Mouse (Mus musculus) limb, embryonic 10.5 days (tissue): ENCODE data around the gene Pgk2. TPM values are rescaled to one million over a fixed set of nuclear protein-coding genes. Genes with fewer than 3 reads are reported as not detected.
"Not testable (repeated sequence)": the region's sequence is repeated elsewhere in the genome, so short reads cannot be mapped to it uniquely, and the experiment has no call there.

ENCODE experiments used
- DNase-seq: peaks from one replicate; pipeline ENCODE4 v3.0.0-alpha.2; 2017; ENCODE audit warnings: low spot score
- H3K27ac ChIP-seq: fragments of 300-500 bp; sonication (generic); 2 replicates; pipeline ENCODE4 v1.5.1; 2016; ENCODE audit warnings: mild to moderate bottlenecking
- H3K27me3 ChIP-seq: fragments of 300-500 bp; sonication (generic); 2 replicates; pipeline ENCODE4 v1.6.1; 2016; ENCODE audit warnings: low read depth, mild to moderate bottlenecking; ENCODE audit not compliant: poor library complexity, severe bottlenecking
- H3K36me3 ChIP-seq: fragments of 300-500 bp; sonication (generic); 2 replicates; pipeline ENCODE4 v1.6.1; 2016; ENCODE audit warnings: mild to moderate bottlenecking, moderate library complexity
- H3K4me1 ChIP-seq: fragments of 300-500 bp; sonication (generic); 2 replicates; pipeline ENCODE4 v1.6.1; 2016
- H3K4me3 ChIP-seq: fragments of 300-500 bp; sonication (generic); 2 replicates; pipeline ENCODE4 v1.5.1; 2016; ENCODE audit warnings: mild to moderate bottlenecking, moderate library complexity
- H3K9me3 ChIP-seq: fragments of 300-500 bp; sonication (generic); replicated peaks from 2 replicates; pipeline ENCODE4 v1.6.1; 2016; ENCODE audit warnings: mild to moderate bottlenecking
- WGBS: fragments of 180-500 bp; shearing (Covaris S2); methylation state at CpG from one replicate; pipeline ENCODE4 v1.1.7; 2016; 5-methylcytosine and 5-hydroxymethylcytosine counted together
- polyA plus RNA-seq: library from polyadenylated mRNA; unstranded; fragments of >200 nt; fragmentation: Nextera tagmentation; extraction: Ambion mirVana; gene quantifications from 2 replicates; pipeline ENCODE4 v1.2.1, GENCODE M21; 2016

Gene Pgk2
- not detected in 2 replicates for polyA plus RNA-seq

DNA sequence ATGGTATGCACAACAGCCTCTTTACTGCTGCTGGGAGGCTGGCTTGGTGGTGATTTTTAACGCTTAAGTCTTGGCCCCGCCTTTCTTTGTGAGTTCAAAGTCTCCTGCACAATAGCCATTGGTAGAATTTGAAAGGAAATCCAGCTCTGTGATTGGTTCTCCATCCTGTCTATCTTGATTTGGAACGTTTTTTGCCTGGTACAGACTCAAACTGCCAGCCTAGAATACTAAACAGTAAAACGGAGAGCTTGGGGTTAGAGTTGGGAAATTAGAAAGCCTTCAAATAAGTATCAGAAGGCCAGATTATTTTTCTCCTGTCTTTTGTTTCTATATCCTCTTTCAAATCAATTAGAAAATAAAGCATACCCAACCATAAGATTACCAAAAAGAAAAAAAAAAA is at the start of gene Pgk2:
TSS of gene Pgk2 (minus strand) at position 101 of the 400 bp plus-strand sequence.
- WGBS: 74% methylated on average over 4 of the region's 4 CpGs

DNA sequence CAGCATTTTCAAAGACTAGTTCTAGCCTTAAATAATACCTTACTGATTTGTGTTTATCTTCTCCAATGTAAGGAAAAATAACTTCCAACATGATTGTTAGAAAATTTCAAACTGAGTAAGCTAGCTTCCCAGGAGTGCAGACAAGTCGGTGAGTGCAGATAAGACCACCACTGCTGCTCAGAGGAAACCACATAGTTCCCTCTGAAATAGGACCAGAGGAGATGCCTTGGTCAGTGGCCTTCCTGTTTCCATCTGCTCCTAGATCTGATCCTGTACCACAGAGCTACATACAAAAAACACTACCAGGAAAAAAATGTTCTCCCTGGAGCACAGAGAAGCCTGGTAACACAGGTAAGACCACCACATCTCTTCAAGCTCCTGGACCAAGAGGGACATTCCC is 44.0 kb upstream of the Pgk2 start:
- no peaks in the 10 kb centered on the region for H3K36me3 ChIP-seq
- DNase-seq: no peak
- no peak overlapping the region for H3K4me3 ChIP-seq
- H3K27ac ChIP-seq: no peak overlapping the region
- no peaks in the 10 kb centered on the region for H3K4me1 ChIP-seq
- H3K27me3 ChIP-seq: no peaks in the 10 kb centered on the region
- whole genome bisulfite sequencing: 86% methylated on average over 1 of the region's 1 CpGs
- H3K9me3 ChIP-seq: no peaks in the 10 kb centered on the region

More for the DNA sequence above, at the start of gene Pgk2:
- Histone ChIP-seq H3K27ac (no peak within 1 kb of the TSS), H3K27me3 (no peaks in the 10 kb centered on the region), H3K36me3 (no peaks in the 10 kb centered on the region), H3K4me1 (no peaks in the 10 kb centered on the region), H3K4me3 (no peak within 1 kb of the TSS), H3K9me3 (no peaks in the 10 kb centered on the region)
- DNase-seq: no peak

DNA sequence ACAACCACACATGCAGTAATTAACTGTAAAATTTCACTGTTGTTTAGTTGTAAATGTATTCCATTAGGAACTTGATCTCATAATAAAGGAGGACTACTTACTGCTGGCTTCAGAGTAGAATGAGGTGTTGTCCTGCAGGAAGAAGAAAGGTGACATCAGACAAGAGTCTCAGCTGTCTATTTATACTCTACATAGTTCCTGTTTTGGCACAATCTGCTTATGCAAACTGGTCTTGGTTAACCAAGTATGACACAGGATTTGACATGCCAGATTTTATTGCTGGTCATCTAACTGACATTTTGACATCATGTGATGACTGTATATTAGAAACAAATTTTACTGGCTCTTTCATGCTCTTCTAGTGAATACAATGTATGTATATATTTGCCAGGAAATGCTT is 33.7 kb upstream of the Pgk2 start, which contains the start of gene Crisp3:
TSS of gene Crisp3 (minus strand) at position 154 of the 400 bp plus-strand sequence.
- no peaks in the 10 kb centered on the region for H3K36me3 ChIP-seq
- H3K27ac ChIP-seq: no peak within 1 kb of the TSS
- no peaks in the 10 kb centered on the region for H3K27me3 ChIP-seq
- DNase-seq: no peak
- H3K9me3 ChIP-seq: no peaks in the 10 kb centered on the region
- H3K4me3 ChIP-seq: no peak within 1 kb of the TSS
- H3K4me1 ChIP-seq: no peaks in the 10 kb centered on the region

DNA sequence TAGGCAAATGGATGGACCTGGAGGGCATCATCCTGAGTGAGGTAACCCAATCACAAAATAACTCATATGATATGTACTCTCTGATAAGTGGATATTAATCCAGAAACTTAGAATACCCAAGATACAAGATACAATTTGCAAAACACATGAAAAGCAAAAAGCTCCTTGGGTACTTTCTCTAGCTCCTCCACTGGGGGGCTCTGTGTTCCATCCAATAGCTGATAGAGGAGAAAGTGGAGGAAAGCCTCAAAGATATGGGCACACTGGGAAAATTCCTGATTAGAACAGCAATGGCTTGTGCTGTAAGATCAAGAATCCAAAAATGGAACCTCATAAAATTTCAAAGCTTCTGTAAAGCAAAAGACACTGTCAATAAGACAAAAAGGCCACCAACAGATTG is 6.6 kb downstream of the Pgk2 start:
- H3K27ac ChIP-seq, H3K9me3 ChIP-seq, H3K27me3 ChIP-seq, DNase-seq, H3K36me3 ChIP-seq, H3K4me3 ChIP-seq, H3K4me1 ChIP-seq: not testable (repeated sequence)

DNA sequence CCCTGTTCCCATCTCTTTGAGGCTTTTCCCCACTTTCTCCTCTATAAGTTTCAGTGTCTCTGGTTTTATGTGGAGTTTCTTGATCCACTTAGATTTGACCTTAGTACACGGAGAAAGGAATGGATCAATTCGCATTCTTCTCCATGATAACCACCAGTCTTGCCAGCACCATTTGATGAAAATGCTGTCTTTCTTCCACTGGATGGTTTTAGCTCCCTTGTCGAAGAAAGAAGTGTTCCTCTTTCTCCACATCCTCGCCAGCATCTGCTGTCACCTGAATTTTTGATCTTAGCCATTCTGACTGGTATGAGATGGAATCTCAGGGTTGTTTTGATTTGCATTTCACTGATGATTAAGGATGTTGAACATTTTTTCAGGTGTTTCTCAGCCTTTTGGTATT is 18.2 kb downstream of the Pgk2 start:
- H3K27ac ChIP-seq, H3K4me1 ChIP-seq, DNase-seq, H3K27me3 ChIP-seq, H3K36me3 ChIP-seq, H3K4me3 ChIP-seq, H3K9me3 ChIP-seq: not testable (repeated sequence)
- 93% methylated on average over 4 of the region's 4 CpGs for WGBS

DNA sequence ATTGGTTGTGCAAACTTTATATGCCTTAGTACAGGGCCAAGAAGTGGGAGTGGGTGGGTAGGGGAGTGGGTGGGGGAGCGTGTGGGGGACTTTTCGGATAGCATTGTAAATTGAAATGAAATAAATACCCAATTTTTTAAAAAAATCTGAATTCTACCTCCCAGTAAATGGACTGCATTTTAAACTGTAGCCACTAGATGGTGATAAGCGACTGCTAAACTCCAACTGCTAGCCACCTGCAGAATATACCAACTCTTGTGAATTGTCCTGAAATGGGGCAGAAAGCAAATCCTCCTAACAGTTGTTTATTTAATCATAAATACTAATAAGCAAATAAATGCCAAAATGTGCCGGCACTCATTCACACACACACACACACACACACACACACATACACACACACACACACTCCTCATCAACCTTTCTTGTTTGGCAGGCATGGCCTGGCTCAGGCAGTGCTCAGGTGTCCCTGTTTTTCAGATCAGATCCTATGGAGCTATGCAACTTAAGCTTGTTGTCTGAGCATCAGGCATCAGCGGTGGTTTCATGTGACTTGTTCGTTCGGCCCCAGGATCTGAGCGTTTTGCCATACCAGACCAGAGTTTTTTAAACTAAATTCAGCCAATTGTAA is 50.6 kb downstream of the Pgk2 start:
- H3K27ac ChIP-seq: not testable (repeated sequence)
- 51% methylated on average over 8 of the region's 8 CpGs for WGBS

More for the DNA sequence above, 50.6 kb downstream of the Pgk2 start:
- DNase-seq, H3K27me3 ChIP-seq, H3K9me3 ChIP-seq, H3K4me3 ChIP-seq, H3K36me3 ChIP-seq, H3K4me1 ChIP-seq: not testable (repeated sequence)

Other genes starting within 250 kb of the Pgk2 start
- not detected in 2 replicates for gene AC192777.2, start 113.2 kb downstream of the Pgk2 start, polyA plus RNA-seq
- not detected in 2 replicates for gene Crisp3, start 33.6 kb upstream of the Pgk2 start, polyA plus RNA-seq
- gene Crisp1, start 110.6 kb upstream of the Pgk2 start, polyA plus RNA-seq: not detected in 2 replicates